Mouse (Mus musculus) ovary, postnatal 14 days (tissue): Measurements from ENCODE around the gene Tnik.

Experiments
- DNase-seq: peaks from one replicate; pipeline ENCODE4 v3.0.0; 2022; ENCODE audit warnings: low spot score

The Tnik gene

GRCm38 (mm10) chr3:28350147-28350801 is 87.3 kb downstream of the Tnik start:
- no peak for DNase-seq

GRCm38 (mm10) chr3:28358391-28358790 is 95.4 kb downstream of the Tnik start:
- DNase-seq: no peak

- no peak for DNase-seq
Measured at GRCm38 (mm10) chr3:28359138-28359537, 96.1 kb downstream of the Tnik start.

GRCm38 (mm10) chr3:28361056-28361455 is 98.0 kb downstream of the Tnik start:
- DNase-seq: no peak

- DNase-seq: no peak
Measured at GRCm38 (mm10) chr3:28363441-28364125, 100.6 kb downstream of the Tnik start.

- no peak for DNase-seq
Measured at GRCm38 (mm10) chr3:28368746-28369145, 105.7 kb downstream of the Tnik start.

- DNase-seq: no peak
Measured at GRCm38 (mm10) chr3:28369266-28369665, 106.3 kb downstream of the Tnik start.

- no peak for DNase-seq
Measured at GRCm38 (mm10) chr3:28369698-28370097, 106.7 kb downstream of the Tnik start.

- DNase-seq: no peak
Measured at GRCm38 (mm10) chr3:28371583-28371982, 108.6 kb downstream of the Tnik start.

GRCm38 (mm10) chr3:28372459-28372858 is 109.4 kb downstream of the Tnik start:
- DNase-seq: no peak

- no peak for DNase-seq
Measured at GRCm38 (mm10) chr3:28374738-28375510, 111.9 kb downstream of the Tnik start.

- no peak for DNase-seq
Measured at GRCm38 (mm10) chr3:28380224-28380623, 117.2 kb downstream of the Tnik start.

- DNase-seq: no peak
Measured at GRCm38 (mm10) chr3:28383526-28384126, 120.6 kb downstream of the Tnik start.

- DNase-seq: no peak
Measured at GRCm38 (mm10) chr3:28385199-28385975, 122.4 kb downstream of the Tnik start.

GRCm38 (mm10) chr3:28388540-28388939 is 125.5 kb downstream of the Tnik start:
- DNase-seq: no peak

GRCm38 (mm10) chr3:28390183-28390582 is 127.2 kb downstream of the Tnik start:
- DNase-seq: no peak

- no peak for DNase-seq
Measured at GRCm38 (mm10) chr3:28392542-28392941, 129.5 kb downstream of the Tnik start.

GRCm38 (mm10) chr3:28398781-28399180 is 135.8 kb downstream of the Tnik start:
- DNase-seq: no peak

GRCm38 (mm10) chr3:28399593-28400216 is 136.7 kb downstream of the Tnik start:
- no peak for DNase-seq

GRCm38 (mm10) chr3:28401335-28401734 is 138.3 kb downstream of the Tnik start:
- DNase-seq: no peak

- DNase-seq: no peak
Measured at GRCm38 (mm10) chr3:28402221-28402620, 139.2 kb downstream of the Tnik start.
